Mouse (Mus musculus) testis, adult 2 months (tissue): ENCODE measurements around the gene Shroom3. TPM values are rescaled to one million over a fixed set of nuclear protein-coding genes. Genes with fewer than 3 reads are reported as not detected.

Source experiments
- H3K27ac ChIP-seq: fragments of 200-500 bp; 2 replicates; pipeline ENCODE4 v1.5.1; 2012; ENCODE audit warnings: low read depth, low read length; ENCODE audit not compliant: control insufficient read depth, insufficient read depth
- H3K27me3 ChIP-seq: fragments of 200-500 bp; 2 replicates; pipeline ENCODE4 v1.6.1; 2012; ENCODE audit warnings: mild to moderate bottlenecking, low read length, moderate library complexity; ENCODE audit not compliant: control insufficient read depth, insufficient read depth
- H3K36me3 ChIP-seq: fragments of 200-500 bp; 2 replicates; pipeline ENCODE4 v1.6.1; 2012; ENCODE audit warnings: mild to moderate bottlenecking, low read length; ENCODE audit not compliant: control insufficient read depth, insufficient read depth
- H3K4me1 ChIP-seq: fragments of 200-500 bp; 2 replicates; pipeline ENCODE4 v1.6.1; 2012; ENCODE audit warnings: low read length; ENCODE audit not compliant: control insufficient read depth, insufficient read depth
- H3K4me3 ChIP-seq: fragments of 200-500 bp; 2 replicates; pipeline ENCODE4 v1.5.1; 2012; ENCODE audit warnings: low read depth, mild to moderate bottlenecking, low read length, moderate library complexity, mixed read lengths; ENCODE audit not compliant: control insufficient read depth
- CTCF ChIP-seq: fragments of 200-500 bp; IDR thresholded peaks from 2 replicates; pipeline ENCODE4 v1.5.1; 2012; ENCODE audit warnings: low read depth, mild to moderate bottlenecking, inconsistent platforms, low read length, moderate library complexity; ENCODE audit not compliant: control insufficient read depth, insufficient read depth, insufficient replicate concordance
- POLR2A ChIP-seq: fragments of 200-500 bp; IDR thresholded peaks from 2 replicates; pipeline ENCODE4 v1.6.1; 2012; ENCODE audit warnings: low read depth, mild to moderate bottlenecking, inconsistent platforms, low read length, moderate library complexity; ENCODE audit not compliant: control insufficient read depth
- polyA plus RNA-seq: library from polyadenylated mRNA; depleted of rRNA; stranded (reverse); fragments of >200 nt; gene quantifications from 2 replicates; pipeline ENCODE4 v1.2.3, GENCODE M21; 2012

Gene Shroom3
- polyA plus RNA-seq, 1 experiment: 25.6 TPM

DNA sequence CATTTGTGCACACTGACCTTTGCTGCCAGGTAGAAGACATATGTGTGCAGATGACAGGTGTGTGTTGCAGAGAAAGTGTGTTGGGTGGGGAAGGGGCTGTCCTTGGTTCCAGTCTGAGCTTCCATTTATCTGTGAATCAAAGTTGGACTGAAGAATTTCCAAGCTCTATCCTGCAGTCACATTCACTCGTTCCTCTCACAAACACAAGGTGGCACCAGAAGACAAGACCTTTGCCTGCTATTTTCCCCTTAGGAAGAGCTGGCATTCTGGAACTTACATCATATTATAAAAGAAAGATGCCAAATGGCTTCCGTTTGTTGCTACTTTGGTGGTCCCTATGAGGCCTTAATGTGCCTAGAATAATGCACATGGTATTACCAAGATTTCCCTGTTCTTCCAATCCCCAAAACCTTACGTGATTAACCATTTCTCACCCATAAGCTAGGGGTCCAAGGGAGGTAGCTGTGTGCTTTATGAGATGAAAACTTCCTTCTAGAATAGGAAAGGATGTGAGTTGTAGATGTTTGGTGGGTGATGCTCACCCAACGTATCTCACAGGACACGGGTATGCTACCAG is 45.1 kb downstream of the Shroom3 start:
- Histone ChIP-seq H3K27ac (no peak overlapping the region), H3K4me3 (no peak overlapping the region), H3K27me3 (no peaks in the 10 kb centered on the region), H3K4me1 (no peaks in the 10 kb centered on the region), H3K36me3 (no peaks in the 10 kb centered on the region)
- no peak for TF ChIP-seq CTCF
- TF ChIP-seq POLR2A: no peak

- TF ChIP-seq CTCF (no peak), POLR2A (no peak)
- H3K4me3 ChIP-seq: no peak overlapping the region
- no peaks in the 10 kb centered on the region for H3K27me3 ChIP-seq
- no peak overlapping the region for H3K27ac ChIP-seq
- no peaks in the 10 kb centered on the region for H3K4me1 ChIP-seq
- H3K36me3 ChIP-seq: no peaks in the 10 kb centered on the region
These were observed 46.0 kb downstream of the Shroom3 start for GRCm38 (mm10) chr5:92729221-92729620.

DNA sequence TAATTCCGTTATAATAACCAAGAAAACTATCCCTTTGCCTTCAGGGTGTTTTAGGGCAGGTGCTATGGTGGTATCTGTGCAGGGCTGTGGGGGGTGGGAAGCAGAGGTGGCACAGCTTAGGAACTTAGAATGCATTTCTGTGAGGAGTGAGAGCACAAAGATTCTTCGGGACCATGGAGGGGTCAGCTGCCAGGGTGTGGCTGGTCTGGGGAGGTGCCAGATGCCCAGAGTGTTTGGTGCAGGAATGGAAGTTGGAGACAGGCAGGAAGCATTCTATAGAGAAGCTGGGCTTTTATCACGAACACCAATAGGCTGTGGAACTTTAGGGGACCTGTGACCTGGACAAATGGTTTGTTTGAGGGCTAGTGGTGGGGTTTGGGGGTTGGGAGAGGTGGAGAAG is 58.6 kb downstream of the Shroom3 start:
- TF ChIP-seq CTCF (no peak), POLR2A (no peak)

GRCm38 (mm10) chr5:92742701-92743100 is 59.5 kb downstream of the Shroom3 start:
- H3K27me3 ChIP-seq: no peaks in the 10 kb centered on the region
- no peak overlapping the region for H3K4me3 ChIP-seq
- H3K27ac ChIP-seq: no peak overlapping the region
- TF ChIP-seq POLR2A (no peak), CTCF (no peak)
- H3K36me3 ChIP-seq: no peaks in the 10 kb centered on the region
- H3K4me1 ChIP-seq: no peaks in the 10 kb centered on the region

More for the DNA sequence above, 58.6 kb downstream of the Shroom3 start:
- no peak overlapping the region for H3K4me3 ChIP-seq
- no peaks in the 10 kb centered on the region for H3K36me3 ChIP-seq
- no peak overlapping the region for H3K27ac ChIP-seq
- H3K4me1 ChIP-seq: no peaks in the 10 kb centered on the region
- no peaks in the 10 kb centered on the region for H3K27me3 ChIP-seq

- Histone ChIP-seq H3K4me1 (no peaks in the 10 kb centered on the region), H3K27ac (no peak overlapping the region), H3K27me3 (no peaks in the 10 kb centered on the region), H3K4me3 (no peak overlapping the region), H3K36me3 (no peaks in the 10 kb centered on the region)
- TF ChIP-seq POLR2A (no peak), CTCF (no peak)
These were observed 62.4 kb downstream of the Shroom3 start for GRCm38 (mm10) chr5:92745390-92746253.

DNA sequence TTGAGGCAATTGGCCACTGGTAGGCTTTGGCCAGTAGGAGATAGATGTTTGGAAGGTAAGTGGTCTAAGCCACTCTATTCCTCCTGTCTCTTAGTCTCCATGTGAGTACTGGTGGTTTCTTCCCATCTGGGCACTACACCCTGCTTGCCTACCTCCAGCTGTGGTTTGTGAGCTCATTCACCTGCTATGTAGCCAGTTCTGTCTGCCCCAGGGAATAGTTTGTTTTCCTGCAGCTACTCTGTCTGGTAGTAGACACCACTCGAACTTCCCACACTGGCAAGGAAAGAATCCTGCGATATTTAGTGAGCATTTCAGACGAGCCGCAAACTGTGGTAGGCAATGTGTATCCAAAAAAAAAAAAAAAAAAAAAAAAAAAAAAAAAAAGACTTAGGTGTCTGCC is 68.3 kb downstream of the Shroom3 start:
- H3K27me3 ChIP-seq: no peaks in the 10 kb centered on the region
- H3K36me3 ChIP-seq: no peaks in the 10 kb centered on the region
- TF ChIP-seq CTCF (no peak), POLR2A (no peak)
- H3K27ac ChIP-seq: no peak overlapping the region
- no peak overlapping the region for H3K4me3 ChIP-seq
- no peaks in the 10 kb centered on the region for H3K4me1 ChIP-seq

DNA sequence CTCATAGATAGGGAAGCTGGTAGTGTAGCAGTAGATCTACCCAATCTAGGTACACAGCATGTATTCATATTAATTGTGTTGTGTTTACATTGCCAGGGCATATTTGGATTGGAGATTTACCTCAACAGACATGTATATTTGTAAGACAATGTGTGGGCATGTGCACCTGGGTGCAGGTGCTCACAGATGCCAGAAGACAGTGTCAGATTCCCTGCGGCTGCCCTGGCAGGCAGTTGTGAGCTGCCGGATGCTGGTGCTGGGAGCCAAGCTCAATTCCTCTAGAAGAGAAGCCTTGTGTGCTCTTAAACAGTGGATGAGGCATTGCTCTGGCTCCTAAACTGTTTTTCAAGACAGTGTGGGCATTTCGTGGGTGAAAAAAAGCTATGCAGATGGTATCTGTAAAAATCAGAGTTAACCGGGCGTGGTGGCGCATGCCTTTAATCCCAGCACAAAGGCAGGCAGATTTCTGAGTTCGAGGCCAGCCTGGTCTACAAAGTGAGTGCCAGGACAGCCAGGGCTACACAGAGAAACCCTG is 72.1 kb downstream of the Shroom3 start:
- H3K4me1 ChIP-seq: no peaks in the 10 kb centered on the region
- no peak for TF ChIP-seq CTCF
- TF ChIP-seq POLR2A: no peak
- no peaks in the 10 kb centered on the region for H3K27me3 ChIP-seq
- H3K4me3 ChIP-seq: no peak overlapping the region
- no peak overlapping the region for H3K27ac ChIP-seq
- no peaks in the 10 kb centered on the region for H3K36me3 ChIP-seq
